Mouse (Mus musculus) macrophage (primary cell): ENCODE data around the gene Card9. TPM values are rescaled to one million over a fixed set of nuclear protein-coding genes. Genes with fewer than 3 reads are reported as not detected.

Experiments used
- H3K27ac ChIP-seq: fragments of 350-480 bp; formaldehyde crosslinking; 2 replicates; pipeline ENCODE4 v1.9.0; 2021
- H3K36me3 ChIP-seq: fragments of 350-480 bp; formaldehyde crosslinking; 2 replicates; pipeline ENCODE4 v1.9.0; 2021; ENCODE audit errors: inconsistent target
- H3K4me3 ChIP-seq: fragments of 350-480 bp; formaldehyde crosslinking; 2 replicates; pipeline ENCODE4 v1.9.0; 2021; ENCODE audit errors: inconsistent target
- H3K79me2 ChIP-seq: fragments of 350-480 bp; formaldehyde crosslinking; 2 replicates; pipeline ENCODE4 v1.9.0; 2021; ENCODE audit errors: inconsistent target
- WGBS: methylation state at CpG from one replicate; pipeline ENCODE4 v1.1.7; 2026; ENCODE audit warnings: inconsistent platforms; ENCODE audit not compliant: missing documents; 5-methylcytosine and 5-hydroxymethylcytosine counted together
- polyA plus RNA-seq: library from polyadenylated mRNA; stranded (reverse); fragments of 250-400 nt; gene quantifications from 3 replicates; pipeline ENCODE4 v1.2.4, GENCODE M21; 2018; ENCODE audit warnings: inconsistent platforms

Card9 gene
- polyA plus RNA-seq, 1 experiment from 2014 or later = 18.0 TPM

DNA sequence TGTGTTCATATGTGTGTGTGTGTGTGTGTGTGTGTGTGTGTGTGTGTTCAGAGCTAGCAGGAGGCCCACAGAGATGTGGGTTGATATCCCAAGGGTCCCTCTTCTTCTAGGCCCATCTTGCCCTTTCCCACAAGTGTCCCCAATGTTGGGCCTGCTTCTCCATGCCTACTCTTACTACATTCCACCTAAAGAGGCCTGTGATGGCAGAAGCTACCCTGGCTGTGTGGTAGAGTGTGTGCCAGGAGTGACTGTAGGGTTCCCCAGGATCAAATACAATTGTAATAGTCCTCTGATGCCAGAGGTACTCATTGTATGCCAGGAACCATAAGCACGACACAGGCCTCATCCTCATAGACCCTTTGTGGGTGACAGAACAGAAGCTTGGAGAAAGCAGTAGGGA, 47.3 kb downstream of the Card9 start:
- no peak overlapping the region for H3K4me3 ChIP-seq
- no peaks in the 10 kb centered on the region for H3K36me3 ChIP-seq
- no peaks in the 10 kb centered on the region for H3K79me2 ChIP-seq
- H3K27ac ChIP-seq = no peak overlapping the region
- 100% methylated on average over 1 of the region's 1 CpGs for WGBS

DNA sequence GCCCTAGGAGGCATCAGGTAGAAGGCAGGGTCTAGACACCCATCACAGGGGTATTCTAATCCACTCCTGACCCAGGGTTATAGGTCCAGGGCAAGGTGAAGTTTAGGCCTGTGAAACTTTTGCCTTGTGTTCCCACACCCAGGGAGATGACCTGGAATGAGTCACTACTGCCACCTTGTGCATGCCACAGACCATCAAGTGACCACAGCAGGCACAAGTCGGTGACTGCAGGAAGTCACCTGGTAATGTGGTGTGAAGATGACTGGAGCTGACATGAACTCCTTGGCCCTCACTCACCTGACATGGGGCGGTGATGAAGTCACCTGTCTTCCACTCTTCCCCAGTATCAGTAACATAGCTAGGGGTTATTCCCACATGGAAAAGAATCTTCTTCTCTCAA, 47.9 kb downstream of the Card9 start:
- no peak overlapping the region for H3K27ac ChIP-seq
- no peak overlapping the region for H3K4me3 ChIP-seq
- no peaks in the 10 kb centered on the region for H3K79me2 ChIP-seq
- no peaks in the 10 kb centered on the region for H3K36me3 ChIP-seq
- WGBS = 41% methylated on average over 2 of the region's 2 CpGs

DNA sequence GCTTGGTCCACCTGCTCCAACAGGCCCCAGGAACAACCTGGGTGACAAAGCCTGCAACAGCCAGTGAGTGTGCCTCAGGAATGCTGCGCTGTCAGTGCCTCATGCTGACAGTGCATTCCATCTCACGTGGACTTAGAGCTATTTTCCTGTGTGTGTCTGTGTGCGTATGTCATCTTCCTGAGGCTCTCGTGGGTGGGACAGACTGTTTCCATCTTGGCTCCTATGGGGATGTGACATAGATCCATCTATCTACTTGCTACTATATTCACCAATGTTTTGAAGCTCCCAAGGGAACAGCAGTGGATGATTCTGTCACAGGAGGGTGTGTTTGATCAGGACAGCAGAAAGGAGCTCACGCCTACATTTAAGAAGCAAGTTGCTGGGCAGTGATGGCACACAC, 48.8 kb downstream of the Card9 start:
- WGBS = 61% methylated on average over 5 of the region's 5 CpGs
- no peaks in the 10 kb centered on the region for H3K79me2 ChIP-seq
- no peak overlapping the region for H3K4me3 ChIP-seq
- no peaks in the 10 kb centered on the region for H3K36me3 ChIP-seq
- no peak overlapping the region for H3K27ac ChIP-seq

DNA sequence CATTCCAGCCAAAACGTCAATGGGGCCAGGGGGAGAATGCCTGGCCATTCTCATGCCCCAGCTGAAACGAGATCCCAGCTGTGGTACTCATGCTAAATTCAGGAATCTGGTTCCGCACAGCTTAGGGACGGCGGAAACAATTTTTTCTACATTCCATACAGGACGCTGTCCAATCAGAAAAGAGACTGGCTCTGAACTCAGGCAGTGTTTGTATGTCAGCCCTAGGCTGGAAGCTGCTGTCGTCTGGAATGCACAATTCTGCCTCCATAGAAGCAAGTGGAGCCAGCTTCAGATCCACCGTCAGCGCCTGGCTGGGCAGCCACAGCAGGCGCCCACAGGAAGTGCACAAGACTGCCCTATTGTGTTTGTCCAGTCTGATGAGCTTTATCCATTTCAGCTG, 51.0 kb downstream of the Card9 start:
- H3K79me2 ChIP-seq = no peaks in the 10 kb centered on the region
- no peaks in the 10 kb centered on the region for H3K36me3 ChIP-seq
- no peak overlapping the region for H3K4me3 ChIP-seq
- 82% methylated on average over 10 of the region's 10 CpGs for WGBS
- H3K27ac ChIP-seq = no peak overlapping the region

DNA sequence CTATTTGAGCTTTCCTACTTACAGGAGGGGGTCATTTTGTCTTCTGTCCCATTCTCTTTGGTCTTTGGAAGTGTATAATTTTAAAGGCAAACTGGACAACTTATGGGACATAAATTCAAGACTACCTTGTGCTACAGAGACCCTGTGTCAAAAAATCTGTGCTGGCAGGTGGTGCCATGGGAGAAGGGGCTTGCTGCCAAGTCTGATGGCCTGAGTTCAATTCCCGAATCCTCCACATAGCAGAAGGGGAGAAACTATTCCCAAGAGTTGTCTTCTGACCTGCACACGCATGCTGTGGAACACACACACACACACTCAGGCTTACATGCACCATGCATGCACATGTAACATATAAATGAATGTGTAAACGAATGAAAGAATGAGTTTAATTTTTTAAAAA, 54.0 kb downstream of the Card9 start:
- H3K79me2 ChIP-seq = no peaks in the 10 kb centered on the region
- WGBS = 97% methylated on average over 3 of the region's 3 CpGs
- H3K27ac ChIP-seq = no peak overlapping the region
- H3K4me3 ChIP-seq = no peak overlapping the region
- H3K36me3 ChIP-seq = no peaks in the 10 kb centered on the region

DNA sequence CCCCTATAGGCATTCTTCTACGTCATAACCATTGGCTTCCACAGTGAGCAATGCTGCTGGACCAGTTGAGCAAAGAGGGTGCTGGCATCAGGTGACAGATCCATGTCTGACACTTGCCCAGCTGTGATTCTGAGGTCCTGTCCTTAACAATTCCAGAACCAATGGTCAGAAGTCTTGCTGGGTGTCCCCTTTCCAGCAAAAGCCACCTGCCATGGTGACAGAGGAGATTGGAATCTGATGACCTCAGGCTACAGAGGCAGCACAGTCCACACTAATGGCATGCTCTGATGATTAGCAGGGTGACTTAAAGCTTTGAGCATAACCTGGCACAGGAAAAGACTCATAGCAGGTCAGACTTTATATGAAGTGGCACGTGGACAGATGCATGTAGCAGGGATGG, 55.2 kb downstream of the Card9 start:
- Histone ChIP-seq H3K4me3 (no peak overlapping the region), H3K27ac (no peak overlapping the region), H3K79me2 (no peaks in the 10 kb centered on the region), H3K36me3 (no peaks in the 10 kb centered on the region)
- WGBS = 86% methylated on average over 2 of the region's 2 CpGs

DNA sequence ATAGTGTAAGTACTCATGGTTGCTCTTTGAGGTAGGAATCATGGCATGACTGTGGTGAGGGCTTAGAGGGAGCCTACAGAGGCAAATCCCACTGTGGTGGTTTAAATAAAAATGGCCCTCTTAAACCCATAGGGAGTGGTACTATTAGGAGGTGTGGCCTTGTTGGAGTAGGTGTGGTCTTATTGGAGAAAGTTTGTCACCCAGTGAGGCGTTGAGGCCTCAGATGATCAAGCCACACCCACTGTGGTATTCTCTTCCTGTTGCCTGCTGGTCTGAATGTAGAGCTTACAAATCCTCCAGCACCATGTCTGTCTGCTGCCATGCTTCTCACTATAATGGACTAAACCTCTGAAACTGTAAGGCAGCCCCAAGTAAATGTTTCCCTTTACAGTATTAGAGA, 56.0 kb downstream of the Card9 start:
- no peak overlapping the region for H3K4me3 ChIP-seq
- no peak overlapping the region for H3K27ac ChIP-seq
- WGBS = 67% methylated on average over 1 of the region's 1 CpGs
- no peaks in the 10 kb centered on the region for H3K36me3 ChIP-seq
- no peaks in the 10 kb centered on the region for H3K79me2 ChIP-seq

Other genes starting within 250 kb of the Card9 start
- gene Nacc2, start 237.7 kb downstream of the Card9 start, polyA plus RNA-seq = 16.9 to 21.8 TPM (median 19.0 TPM) in 3 replicates
- not detected in 3 replicates for gene Lhx3, start 152.6 kb downstream of the Card9 start, polyA plus RNA-seq
- gene Qsox2, start 123.4 kb downstream of the Card9 start, polyA plus RNA-seq = 3.6 to 10.0 TPM (median 4.6 TPM) in 3 replicates
- not detected in 3 replicates for gene Ccdc187, start 66.4 kb downstream of the Card9 start, polyA plus RNA-seq
- 2.2 to 4.5 TPM (median 2.4 TPM) in 3 replicates for gene Gpsm1, start 45.4 kb downstream of the Card9 start, polyA plus RNA-seq
- 8.0 to 12.6 TPM (median 11.1 TPM) in 3 replicates for gene Dnlz, start 8.8 kb downstream of the Card9 start, polyA plus RNA-seq
- gene Snapc4, start 19.7 kb upstream of the Card9 start, polyA plus RNA-seq = 6.3 to 12.1 TPM (median 9.3 TPM) in 3 replicates
- 47.5 to 55.2 TPM (median 47.7 TPM) in 3 replicates for gene Entr1, start 28.4 kb upstream of the Card9 start, polyA plus RNA-seq
- gene Pmpca, start 28.4 kb upstream of the Card9 start, polyA plus RNA-seq = 35.0 to 66.1 TPM (median 49.1 TPM) in 3 replicates
- gene Inpp5e, start 48.3 kb upstream of the Card9 start, polyA plus RNA-seq = 7.1 to 9.4 TPM (median 9.3 TPM) in 3 replicates
- 37.5 to 46.9 TPM (median 42.2 TPM) in 3 replicates for gene Sec16a, start 84.3 kb upstream of the Card9 start, polyA plus RNA-seq
- gene Notch1, start 155.7 kb upstream of the Card9 start, polyA plus RNA-seq = 7.4 to 12.5 TPM (median 11.5 TPM) in 3 replicates
- 0.33 to 1.4 TPM (median 1.2 TPM) in 3 replicates for gene Egfl7, start 219.1 kb upstream of the Card9 start, polyA plus RNA-seq
- gene Gm20532, start 225.7 kb upstream of the Card9 start, polyA plus RNA-seq = 0.22 TPM in 1 of 3 replicates, not detected in the others
- gene Agpat2, start 243.5 kb upstream of the Card9 start, polyA plus RNA-seq = 26.9 to 35.7 TPM (median 35.5 TPM) in 3 replicates